In the genomic region with DNA sequence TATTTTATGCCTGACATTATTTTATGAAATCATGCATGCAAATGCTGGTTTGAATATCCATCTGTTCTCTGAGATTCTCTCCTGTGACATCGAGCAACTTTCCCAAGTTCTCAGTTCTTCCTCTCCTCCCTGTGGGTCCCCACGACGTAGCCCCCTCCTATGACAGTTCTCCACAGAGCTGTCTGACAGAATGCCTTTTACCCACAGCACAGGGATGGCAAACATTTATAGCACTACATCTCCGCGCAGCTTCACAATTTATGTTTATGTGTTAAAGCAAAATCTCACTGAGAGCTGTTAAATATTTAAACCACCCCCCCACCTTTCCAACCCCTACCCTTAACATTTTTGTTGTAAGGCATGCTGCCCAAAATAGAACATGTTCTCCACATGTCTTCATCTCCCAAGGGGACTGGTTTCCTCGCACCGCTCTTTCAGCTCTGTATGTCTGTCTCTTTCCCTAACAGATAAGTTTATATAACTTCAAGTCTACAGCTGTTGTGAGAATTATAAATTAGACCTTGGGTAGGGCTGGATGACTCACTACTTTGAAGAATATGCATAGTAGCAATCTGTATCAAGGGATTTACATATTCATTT, we compare ENCODE assay signal across 17 mouse cellular contexts.
DNase-seq lines count a peak whose midpoint lies in the region; ATAC-seq and TF ChIP-seq lines count a peak whose summit lies in the region.
"Had no signal": no experiment of that assay in that cellular context is flagged by ENCODE, and none has a peak within 500 bp of the region (broad histone marks: within the 10 kb centered on the region; RNA-seq: fewer than 3 reads in every experiment).

No protein-coding gene starts in this region.

- H3K36me3 ChIP-seq in forebrain, embryonic 15.5 days, result no peaks in the 10 kb centered on the region
- no peaks in the 10 kb centered on the region for H3K36me3 ChIP-seq in forebrain, embryonic 12.5 days (replicated peaks)
- H3K36me3 ChIP-seq in limb, embryonic 10.5 days, result no peaks in the 10 kb centered on the region
- H3K36me3 ChIP-seq in midbrain, embryonic 16.5 days (ENCODE audit: control insufficient read depth, insufficient read depth, low read length), result no peaks in the 10 kb centered on the region
- H3K36me3 ChIP-seq: G1E; hindbrain, embryonic 15.5 days; lung, embryonic 15.5 days had no signal

- no peak for TF ChIP-seq POLR2A in brain, embryonic 14.5 days (IDR thresholded peaks at IDR 0.05; ENCODE audit: borderline replicate concordance, extremely low read depth, insufficient read depth, insufficient read length, poor library complexity, severe bottlenecking)

- no peaks in the 10 kb centered on the region for H3K27me3 ChIP-seq in forebrain, embryonic 15.5 days
- no peaks in the 10 kb centered on the region for H3K27me3 ChIP-seq in forebrain, embryonic 12.5 days
- H3K27me3 ChIP-seq in limb, embryonic 10.5 days (ENCODE audit: low read depth, poor library complexity, severe bottlenecking), result no peaks in the 10 kb centered on the region
- no peaks in the 10 kb centered on the region for H3K27me3 ChIP-seq in midbrain, embryonic 16.5 days (ENCODE audit: control insufficient read depth, insufficient read depth, low read depth, low read length)
- H3K27me3 ChIP-seq: hindbrain, embryonic 15.5 days; lung, embryonic 15.5 days had no signal

- H3K4me2 ChIP-seq in forebrain, embryonic 15.5 days (replicated peaks), result no peak overlapping the region
- no peak overlapping the region for H3K4me2 ChIP-seq in forebrain, embryonic 12.5 days
- no peak overlapping the region for H3K4me2 ChIP-seq in midbrain, embryonic 16.5 days (ENCODE audit: low read length)
- H3K4me2 ChIP-seq: hindbrain, embryonic 15.5 days; lung, embryonic 15.5 days had no signal

- no peak for TF ChIP-seq CTCF in brain, embryonic 14.5 days (IDR thresholded peaks at IDR 0.05; ENCODE audit: borderline replicate concordance, extremely low read depth, insufficient read depth, insufficient read length)

- WGBS in forebrain, embryonic 15.5 days, result 71% methylated on average over 7 of the region's 7 CpGs
- WGBS in forebrain, embryonic 12.5 days, result 84% methylated on average over 7 of the region's 7 CpGs
- WGBS in limb, embryonic 10.5 days, result 87% methylated on average over 7 of the region's 7 CpGs
- WGBS in midbrain, embryonic 16.5 days, result 75% methylated on average over 7 of the region's 7 CpGs

- H3K4me1 ChIP-seq in forebrain, embryonic 15.5 days, result 0 out of 2 replicates have a peak, but pooled peaks cover 4% of the 10 kb centered on the region
- no peaks in the 10 kb centered on the region for H3K4me1 ChIP-seq in forebrain, embryonic 12.5 days
- H3K4me1 ChIP-seq in limb, embryonic 10.5 days, result no peaks in the 10 kb centered on the region
- H3K4me1 ChIP-seq in midbrain, embryonic 16.5 days (ENCODE audit: control insufficient read depth, insufficient read depth, low read length), result no peaks in the 10 kb centered on the region
- H3K4me1 ChIP-seq: hindbrain, embryonic 15.5 days; lung, embryonic 15.5 days had no signal

- H3K4me3 ChIP-seq in forebrain, embryonic 15.5 days, result no peak overlapping the region
- no peak overlapping the region for H3K4me3 ChIP-seq in forebrain, embryonic 12.5 days (replicated peaks)
- H3K4me3 ChIP-seq in limb, embryonic 10.5 days, result no peak overlapping the region
- H3K4me3 ChIP-seq in midbrain, embryonic 16.5 days (ENCODE audit: low read depth, low read length), result no peak overlapping the region
- H3K4me3 ChIP-seq: heart, adult 2 months; hindbrain, embryonic 15.5 days; lung, embryonic 15.5 days had no signal

- DNase-seq in 3T3-L1 (ENCODE audit: low read depth, low spot score), result peak; percentile 64
- DNase-seq in brain, embryonic 14.5 days (ENCODE audit: low read depth), result peak; percentile 62
- DNase-seq in left cerebral cortex, postnatal 14 days (ENCODE audit: low spot score in 2 of 2), result peak; percentile 17 to 53
- no peak for DNase-seq in limb, embryonic 10.5 days (ENCODE audit: low spot score)
- DNase-seq: cerebellum, adult 11 months; heart, adult 2 months; kidney, adult 18-20 months; kidney, postnatal 4 days; liver; thymus, postnatal 36 days had no signal

- no peak overlapping the region for H3K9ac ChIP-seq in forebrain, embryonic 15.5 days (replicated peaks)
- H3K9ac ChIP-seq in forebrain, embryonic 12.5 days, result no peak overlapping the region
- H3K9ac ChIP-seq in midbrain, embryonic 16.5 days (ENCODE audit: low read depth, low read length), result no peak overlapping the region
- H3K9ac ChIP-seq: hindbrain, embryonic 15.5 days; lung, embryonic 15.5 days had no signal

- ATAC-seq in forebrain, embryonic 15.5 days (replicated peaks), result peak; percentile 84
- ATAC-seq in forebrain, embryonic 12.5 days (ENCODE audit: low FRiP score), result no peak
- ATAC-seq in erythroblast, adult 5-6 weeks (replicated peaks; ENCODE audit: low FRiP score, poor library complexity, severe bottlenecking), result no peak
- no peak for ATAC-seq in midbrain, embryonic 16.5 days

- H3K27ac ChIP-seq in forebrain, embryonic 15.5 days (replicated peaks), result no peak overlapping the region
- H3K27ac ChIP-seq in forebrain, embryonic 12.5 days, result no peak overlapping the region
- H3K27ac ChIP-seq in limb, embryonic 10.5 days, result no peak overlapping the region
- no peak overlapping the region for H3K27ac ChIP-seq in midbrain, embryonic 16.5 days (ENCODE audit: low read length)
- H3K27ac ChIP-seq: heart, adult 2 months; hindbrain, embryonic 15.5 days; lung, embryonic 15.5 days had no signal

- intact Hi-C loops in left cerebral cortex, postnatal 14 days (cut with DNase I), result no loop called here

- H3K9me3 ChIP-seq in forebrain, embryonic 15.5 days, result no peaks in the 10 kb centered on the region
- H3K9me3 ChIP-seq in forebrain, embryonic 12.5 days, result no peaks in the 10 kb centered on the region
- no peaks in the 10 kb centered on the region for H3K9me3 ChIP-seq in limb, embryonic 10.5 days (replicated peaks)
- no peaks in the 10 kb centered on the region for H3K9me3 ChIP-seq in midbrain, embryonic 16.5 days (replicated peaks; ENCODE audit: control insufficient read depth, low read length, poor library complexity, severe bottlenecking)
- H3K9me3 ChIP-seq: hindbrain, embryonic 15.5 days; lung, embryonic 15.5 days had no signal
